Mouse (Mus musculus) ES-Bruce4 (cell line): ENCODE data around the gene Cracr2b.

Experiments used
- CTCF ChIP-seq: IDR thresholded peaks from one replicate; pipeline ENCODE4 v1.8.1; 2011; ENCODE audit warnings: low read depth, low read length
- EP300 ChIP-seq: IDR thresholded peaks from 2 replicates; pipeline ENCODE4 v1.6.1; 2011; ENCODE audit warnings: low read depth, low read length; ENCODE audit not compliant: insufficient read depth
- POLR2A ChIP-seq: IDR thresholded peaks from one replicate; pipeline ENCODE4 v1.8.1; 2011; ENCODE audit warnings: low read length; ENCODE audit not compliant: insufficient read depth

- no peak for TF ChIP-seq CTCF
- no peak for TF ChIP-seq POLR2A
- TF ChIP-seq EP300 = no peak
These were observed 19.4 kb upstream of the Cracr2b start for GRCm38 (mm10) chr7:141441460-141441859.
